Mouse (Mus musculus): Measurements from ENCODE around the gene Nckap5.

DNA sequence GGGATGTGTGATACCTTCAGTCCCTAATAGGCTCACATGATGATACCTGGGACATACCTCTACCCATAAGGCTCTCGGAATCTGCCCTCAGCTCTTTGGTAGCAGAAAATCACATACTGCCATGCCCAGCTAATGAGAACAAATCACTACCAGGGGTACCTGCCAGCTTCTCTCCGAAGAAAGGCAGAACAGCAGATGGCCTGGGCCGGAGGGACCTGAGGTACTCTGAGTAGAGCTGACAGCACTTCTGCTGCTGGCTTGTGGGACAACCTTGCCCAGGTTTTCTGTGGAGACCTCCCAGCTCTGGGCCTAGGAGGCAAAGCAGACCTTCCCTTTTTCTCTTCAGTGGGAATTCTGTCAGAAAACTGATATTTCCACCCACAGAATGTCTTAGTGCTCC, 714.6 kb downstream of the Nckap5 start:
- TF ChIP-seq CTCF (IDR thresholded peaks at IDR 0.05; ENCODE audit: low read depth, low read length): no peak
- TF ChIP-seq POLR2A (IDR thresholded peaks at IDR 0.05; ENCODE audit: extremely low read depth, insufficient read depth, low read length): no peak

Data from liver, adult 2 months (tissue).